Mouse (Mus musculus): Measurements from ENCODE around the gene Mpped2. TPM values are rescaled to one million over a fixed set of nuclear protein-coding genes. Genes with fewer than 3 reads are reported as not detected.

The Mpped2 gene
- polyA plus RNA-seq (2017; shearing (Covaris generic)) = not detected

DNA sequence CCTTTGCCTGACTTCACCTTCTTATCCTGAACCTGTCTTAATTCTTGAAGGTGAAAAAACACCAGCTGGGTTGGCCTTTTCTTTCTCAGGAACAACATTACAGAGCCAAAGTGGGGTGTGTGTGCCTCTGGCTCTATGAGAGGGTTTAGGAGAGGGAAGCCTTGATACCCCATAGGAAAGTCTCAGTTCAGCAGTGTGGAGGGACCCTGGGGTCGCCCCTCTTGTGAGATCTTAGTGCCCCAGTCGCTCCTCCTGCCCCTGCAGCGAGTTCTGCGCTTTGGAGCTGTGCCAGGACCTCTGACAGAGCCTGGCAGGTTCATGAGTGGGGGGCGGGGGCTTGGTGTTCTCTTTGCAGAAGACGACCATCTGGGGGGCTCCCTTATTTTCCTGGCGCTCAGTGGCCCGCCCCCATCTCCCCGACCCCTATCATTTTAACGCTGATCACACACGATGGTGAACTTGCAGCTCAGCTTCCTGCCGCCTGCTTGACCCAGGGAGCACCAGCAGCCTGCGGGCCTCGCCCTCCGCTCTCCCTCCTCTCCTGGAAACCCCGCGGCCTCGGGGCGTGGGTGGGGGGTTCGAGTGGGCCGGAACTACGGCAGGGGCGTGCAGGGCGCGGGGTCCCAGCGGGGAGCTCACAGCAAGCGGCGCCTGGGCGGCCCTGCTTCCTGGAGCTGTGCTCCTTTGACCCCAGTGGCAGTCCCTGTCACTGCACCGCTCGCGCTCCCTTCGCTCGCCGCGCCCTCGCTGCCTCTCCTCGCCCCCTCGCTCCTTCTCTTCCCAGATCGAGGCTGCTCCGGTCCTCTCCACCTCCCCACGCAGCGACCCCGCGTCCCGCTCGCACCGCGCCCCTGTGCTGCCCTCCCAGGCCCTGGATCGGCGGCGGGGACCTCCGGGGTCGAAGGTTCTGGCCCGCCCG, at the start of gene Mpped2:
Mpped2 (plus strand) TSS at position 487 of the 919 bp plus-strand sequence.

